Mouse (Mus musculus) urinary bladder, postnatal 25 days (tissue): ENCODE measurements at regions not wholly inside any gene's neighbourhood (a gene's known extent, or its start where the extent isn't known, plus 50 kb on each side); places are given as distances from the start of the nearest gene placed in this dataset.

Experiments used
- DNase-seq: peaks from one replicate; pipeline ENCODE4 v3.0.0; 2022; ENCODE audit warnings: low spot score

DNA sequence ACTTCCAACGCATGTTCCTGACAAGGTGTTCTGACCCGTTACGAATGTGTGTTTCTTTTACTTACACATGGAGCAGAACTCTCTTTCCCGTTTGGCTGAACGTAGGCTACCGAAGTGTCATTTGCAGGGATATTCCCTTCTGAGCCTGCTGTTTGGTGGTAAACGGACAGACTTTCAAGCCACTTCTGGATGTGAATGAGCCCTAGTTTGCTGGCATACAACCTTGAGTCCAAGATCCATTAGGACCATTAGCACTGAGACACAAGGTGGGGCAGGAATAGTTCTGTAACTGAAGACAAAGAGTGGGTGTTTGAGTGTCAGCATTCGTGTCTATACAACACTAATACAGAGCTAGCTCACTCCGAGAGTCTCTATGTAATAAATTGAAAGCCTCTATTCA, 113.3 kb upstream of the Rmdn2 start:
- DNase-seq, result no peak

- DNase-seq, result no peak
Observed at GRCm38 (mm10) chr17:79501031-79501474, 110.6 kb upstream of the Rmdn2 start.

GRCm38 (mm10) chr17:79501926-79502325, 109.7 kb upstream of the Rmdn2 start:
- no peak for DNase-seq

DNA sequence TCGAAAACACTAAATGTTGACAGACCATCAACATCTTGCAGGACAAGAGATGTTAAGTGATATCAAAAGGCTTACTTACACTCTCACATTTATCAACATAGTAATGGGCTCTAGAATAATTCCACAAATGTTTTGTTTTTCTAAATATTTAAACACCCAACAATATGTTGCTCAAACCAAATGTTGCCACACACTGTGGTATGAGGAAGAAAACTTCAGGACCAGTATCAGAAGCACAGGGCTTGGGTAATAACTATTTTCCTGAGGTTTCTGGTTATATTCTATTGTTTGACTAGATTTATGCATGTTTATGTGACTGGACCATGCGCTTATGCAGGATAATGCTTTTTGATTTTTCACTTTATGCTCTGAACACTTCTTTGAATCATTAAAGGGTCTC, 108.6 kb upstream of the Rmdn2 start:
- DNase-seq, result no peak

DNA sequence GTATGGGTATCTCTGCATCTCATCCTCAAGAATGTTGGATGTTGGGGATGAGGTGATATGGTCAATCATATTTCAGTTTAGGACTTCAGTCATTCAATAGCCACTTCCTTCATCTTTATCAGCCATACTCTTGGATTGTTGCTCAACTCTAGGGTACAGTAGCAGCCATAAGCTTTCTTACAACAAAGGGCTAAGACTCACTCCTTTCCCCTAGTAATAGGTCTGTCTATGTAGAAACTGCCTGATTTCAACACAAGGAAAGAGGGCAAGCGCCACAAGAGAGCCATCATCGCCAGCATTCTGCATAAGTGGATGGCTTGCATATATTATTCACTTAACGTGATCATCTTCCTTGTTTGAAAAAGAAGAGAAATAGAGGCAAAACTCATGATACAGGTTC, 107.5 kb upstream of the Rmdn2 start:
- DNase-seq, result no peak

GRCm38 (mm10) chr17:79505565-79505964, 106.1 kb upstream of the Rmdn2 start:
- no peak for DNase-seq

- no peak for DNase-seq
Observed at GRCm38 (mm10) chr17:79509281-79509680, 102.4 kb upstream of the Rmdn2 start.

DNA sequence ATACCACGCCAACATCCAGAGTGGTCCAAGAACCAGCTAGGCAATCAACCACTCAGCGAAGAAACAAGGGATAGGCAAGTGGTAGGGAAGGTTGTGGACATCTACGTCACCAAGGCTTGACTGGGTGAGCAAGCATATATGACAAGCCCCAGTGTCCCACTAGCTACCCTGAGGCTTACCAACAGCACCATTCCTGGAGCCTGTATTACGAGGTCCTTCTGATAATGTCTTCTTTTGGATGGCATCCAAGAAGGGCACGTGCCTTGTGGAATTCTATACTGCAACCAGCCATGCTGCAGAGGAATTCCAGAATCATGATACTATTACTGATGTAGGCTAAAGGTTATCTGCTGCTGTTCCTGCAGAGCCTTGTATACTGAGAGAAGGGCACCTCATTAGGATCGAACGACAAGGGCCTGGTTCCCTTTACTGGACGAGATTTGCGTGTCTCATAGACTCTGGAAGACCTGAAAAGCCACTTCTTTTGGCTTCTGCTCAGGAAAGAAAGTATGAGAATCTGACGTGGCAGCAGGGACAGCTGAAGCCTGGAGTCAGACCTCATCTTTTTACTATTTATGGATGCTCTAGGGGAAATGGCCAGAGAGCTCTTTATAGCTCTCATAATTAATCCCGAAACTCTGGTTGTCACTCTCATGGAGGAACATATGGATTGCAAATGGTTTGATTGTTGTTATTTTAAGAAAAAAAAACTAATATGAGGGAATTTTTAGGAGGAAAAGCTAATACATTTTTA, 101.5 kb upstream of the Rmdn2 start:
- no peak for DNase-seq

- no peak for DNase-seq
Observed at GRCm38 (mm10) chr17:79511218-79511617, 100.4 kb upstream of the Rmdn2 start.

GRCm38 (mm10) chr17:79514076-79514475, 97.6 kb upstream of the Rmdn2 start:
- DNase-seq, result no peak

DNA sequence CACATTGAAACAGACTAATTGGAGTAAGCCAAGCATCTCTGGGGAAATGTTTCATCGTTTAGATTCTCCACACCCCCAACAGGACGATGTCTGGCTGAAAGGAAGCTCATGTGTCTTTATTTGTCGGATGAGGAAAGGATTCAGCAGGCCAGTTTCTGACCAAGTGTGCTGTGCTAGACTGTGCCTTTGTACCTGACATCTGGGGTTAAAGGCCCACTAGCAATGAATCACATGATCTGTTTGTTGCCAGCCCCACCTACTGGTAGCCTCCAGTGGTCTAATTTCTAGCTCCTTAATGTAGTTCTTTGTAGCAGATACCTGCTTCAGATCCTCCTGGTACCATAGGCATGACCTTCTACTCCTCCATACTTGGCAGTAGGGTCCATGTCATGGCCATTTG, 93.5 kb upstream of the Rmdn2 start:
- no peak for DNase-seq

DNA sequence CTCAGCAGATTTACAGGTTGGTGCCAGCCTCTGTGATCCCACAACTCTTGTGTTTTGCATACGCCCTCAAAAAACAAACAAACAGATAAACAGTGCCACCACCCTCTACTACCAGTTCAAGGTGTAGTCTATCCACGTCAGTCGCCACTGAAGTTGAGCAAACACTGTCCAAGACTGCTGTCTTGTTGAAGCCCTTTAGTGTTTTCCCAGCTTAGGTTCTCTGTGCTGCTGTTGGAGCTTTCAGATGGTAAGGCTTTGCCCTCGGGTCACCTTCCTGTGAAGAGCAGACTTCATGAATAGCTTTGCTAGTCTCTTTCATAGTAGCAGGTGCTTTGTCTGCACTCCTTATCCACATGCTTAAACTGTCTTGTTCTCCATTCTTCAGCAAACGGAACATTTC, 93.0 kb upstream of the Rmdn2 start:
- no peak for DNase-seq

DNA sequence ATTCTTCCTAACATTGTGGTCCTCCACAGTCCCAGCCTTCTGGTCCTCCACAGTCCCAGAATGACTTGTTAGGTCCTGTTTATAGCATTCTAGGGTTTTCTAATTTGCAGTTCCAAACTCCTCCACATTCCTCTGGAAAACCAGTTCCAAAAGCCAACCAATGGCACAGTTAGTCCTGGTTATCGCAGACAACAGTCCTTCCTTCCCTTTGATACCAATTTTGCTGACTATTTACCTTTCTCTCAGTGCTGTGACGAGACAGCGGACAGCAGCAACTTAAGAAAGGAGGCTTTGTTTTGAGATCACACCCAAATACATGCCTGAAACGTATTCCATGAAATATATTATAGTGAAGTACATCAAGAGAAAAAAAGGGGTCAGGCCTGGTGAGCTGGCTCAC, 92.3 kb upstream of the Rmdn2 start:
- no peak for DNase-seq

DNA sequence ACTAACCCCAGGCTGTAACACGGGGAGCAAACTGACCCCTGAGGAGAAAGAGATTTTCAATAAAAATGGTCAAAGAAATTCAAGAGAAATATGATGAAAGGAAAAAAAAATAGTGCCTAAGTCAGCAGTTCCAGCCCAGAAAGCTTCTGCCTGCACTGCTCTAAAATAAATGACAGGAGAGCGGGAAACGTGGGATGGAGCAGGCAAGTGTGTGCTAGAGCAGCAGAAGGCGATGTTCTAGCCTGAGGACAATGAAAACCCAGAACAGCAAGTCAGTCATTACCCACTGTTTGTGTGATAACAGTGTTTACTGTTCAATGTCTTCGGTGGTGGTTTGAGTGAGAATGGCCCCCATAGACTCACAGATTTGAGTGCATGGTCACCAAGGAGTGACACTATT, 91.4 kb upstream of the Rmdn2 start:
- DNase-seq, result no peak

DNA sequence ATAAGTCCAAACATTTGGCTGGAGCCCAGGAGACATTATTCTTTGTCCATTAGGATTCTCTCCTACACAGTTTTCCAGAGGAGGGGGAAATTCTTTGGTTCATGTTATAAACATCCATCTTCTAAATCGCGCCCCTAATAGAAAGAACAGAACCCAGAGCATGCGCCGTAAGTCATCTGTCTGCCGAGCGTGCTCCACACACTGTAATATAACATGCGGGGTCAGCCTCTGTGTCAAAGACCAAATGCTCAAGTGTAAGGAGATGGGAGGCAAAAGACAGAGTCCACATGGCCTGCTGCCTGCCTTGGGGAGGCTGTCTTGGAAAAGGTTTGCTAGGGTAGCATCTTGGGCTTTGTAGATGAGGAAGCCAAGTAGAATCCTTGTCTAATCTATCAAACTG, 90.0 kb upstream of the Rmdn2 start:
- DNase-seq, result no peak

GRCm38 (mm10) chr17:79523230-79523629, 88.4 kb upstream of the Rmdn2 start:
- DNase-seq, result no peak

DNA sequence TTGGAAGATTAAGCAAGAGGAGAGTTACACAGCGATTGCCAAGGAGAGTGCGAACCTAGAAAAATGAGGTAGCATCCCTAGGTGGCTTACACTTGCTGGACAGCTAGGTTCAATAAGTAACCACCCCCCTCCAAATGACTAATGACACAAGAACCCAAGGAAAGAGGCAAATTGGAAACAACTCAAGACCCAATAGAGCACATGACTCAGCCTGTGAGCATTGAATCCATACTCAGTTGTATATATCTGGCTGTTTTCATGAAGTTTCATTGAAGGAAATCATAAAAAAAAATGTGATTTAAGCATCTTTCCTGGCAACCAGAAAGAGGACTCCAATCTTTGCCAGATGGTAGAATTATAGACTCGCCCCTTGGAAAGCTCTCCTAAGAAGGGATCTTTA, 84.3 kb upstream of the Rmdn2 start:
- DNase-seq, result no peak

GRCm38 (mm10) chr17:79536549-79536948, 75.1 kb upstream of the Rmdn2 start:
- no peak for DNase-seq

DNA sequence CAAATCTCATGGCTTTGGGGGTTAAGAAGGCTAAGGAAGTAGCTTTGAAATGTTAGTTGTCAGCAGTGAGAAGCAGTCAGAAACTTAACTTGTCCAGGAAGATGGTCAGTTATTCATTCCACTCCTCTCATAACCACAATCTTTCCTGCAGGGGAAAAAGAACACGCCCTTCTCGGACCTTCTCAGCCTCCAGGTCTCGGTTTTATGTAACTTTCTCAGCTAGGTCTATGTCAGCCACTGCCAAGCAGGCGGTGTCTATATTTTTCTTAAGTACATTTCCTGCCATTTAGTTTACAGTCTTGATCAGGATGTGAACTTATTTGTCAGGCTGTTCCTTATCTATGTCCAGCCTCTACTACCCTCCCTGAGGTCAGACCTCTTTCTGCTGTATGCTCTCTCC, 72.9 kb upstream of the Rmdn2 start:
- no peak for DNase-seq

DNA sequence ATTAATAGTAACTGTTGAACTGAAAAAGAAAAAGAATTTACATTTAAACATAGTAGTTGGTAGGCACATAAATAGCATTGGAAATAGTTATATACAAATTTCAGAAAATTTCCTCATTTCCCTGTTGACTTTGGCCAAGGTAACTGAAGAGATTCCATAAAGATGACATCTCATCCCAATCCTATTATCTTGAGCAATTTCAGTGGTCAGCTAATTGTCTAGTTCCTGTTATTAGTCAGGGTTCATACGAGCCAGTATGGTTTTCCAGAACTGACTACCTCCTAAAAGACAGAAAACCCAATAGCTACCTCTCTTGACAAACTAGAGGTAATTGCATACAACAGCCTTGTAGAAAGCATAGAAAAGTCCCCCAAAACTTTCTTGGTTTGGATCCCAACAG, 71.6 kb upstream of the Rmdn2 start:
- DNase-seq, result no peak

- DNase-seq, result no peak
Observed at GRCm38 (mm10) chr17:79540511-79540910, 71.2 kb upstream of the Rmdn2 start.

DNA sequence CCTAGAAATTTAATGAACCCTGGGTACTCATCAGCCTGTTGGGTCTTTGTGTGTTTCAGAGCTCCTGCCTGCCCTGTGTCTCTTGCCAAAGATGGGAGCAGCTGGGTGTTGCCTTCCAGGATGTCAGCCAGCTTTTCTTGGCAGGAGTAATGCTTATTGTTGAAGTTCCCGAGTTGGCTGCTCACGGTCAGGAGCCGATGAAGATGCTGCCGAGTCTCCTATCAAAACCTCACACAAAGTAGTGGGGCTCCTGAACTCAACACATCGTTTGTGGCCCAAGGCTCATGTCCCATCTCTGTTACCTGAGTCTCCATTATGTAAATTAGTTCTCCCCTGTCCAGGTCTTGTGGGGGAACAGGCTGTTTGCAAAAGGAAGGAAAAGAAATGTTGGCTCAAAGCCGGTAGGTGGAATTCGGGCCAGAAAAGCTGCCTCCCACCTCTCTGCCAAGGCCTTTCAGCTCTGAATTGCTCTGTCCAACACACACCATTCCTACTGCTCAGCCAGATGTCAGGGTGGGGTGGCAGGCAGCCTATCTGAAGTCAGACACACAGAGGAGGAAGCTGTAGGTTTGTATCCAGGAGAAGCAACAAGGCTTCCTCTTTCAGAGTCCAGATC, 67.6 kb upstream of the Rmdn2 start:
- DNase-seq, result peak; percentile 18

- no peak for DNase-seq
Observed at GRCm38 (mm10) chr17:79545878-79546277, 65.8 kb upstream of the Rmdn2 start.

DNA sequence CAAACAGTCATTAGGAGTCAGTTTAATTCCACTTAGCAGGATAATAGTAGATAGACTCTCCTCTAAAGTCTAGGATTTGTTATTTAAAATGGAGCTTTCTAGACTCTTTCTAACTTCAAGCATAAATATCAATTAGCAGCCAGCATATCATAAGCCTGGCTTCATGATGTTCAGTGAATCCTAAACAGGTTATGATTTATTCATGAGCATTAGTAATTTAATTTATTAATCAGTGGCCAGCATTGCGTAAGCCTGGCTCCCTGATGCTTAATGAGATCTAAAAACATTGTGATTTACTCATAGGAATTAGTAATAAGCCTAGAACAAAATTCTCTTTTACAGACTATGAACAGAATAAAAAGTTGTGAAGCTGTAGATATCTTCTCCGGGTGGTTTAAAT, 64.6 kb upstream of the Rmdn2 start:
- DNase-seq, result no peak
